Mouse (Mus musculus) heart, postnatal 36 days (tissue): ENCODE data around the gene Atp2a3. TPM values are rescaled to one million over a fixed set of nuclear protein-coding genes. Genes with fewer than 3 reads are reported as not detected.

Experiments used
- DNase-seq, 2 experiments: peaks; one replicate each; pipeline ENCODE4 v3.0.0; 2021 to 2022
- intact Hi-C: fragments of 180-260 bp; cut with DNase I; formaldehyde crosslinking; loops from one replicate; pipeline ENCODE4 v1.15.1; 2025
- total RNA-seq, 2 experiments: library from RNA; stranded (reverse); gene quantifications; 2 replicates each; pipeline ENCODE4 v1.2.3; 2021

Gene Atp2a3
- total RNA-seq, 2 experiments from 2014 or later, result 11.1 to 11.9 TPM

- DNase-seq, result no peak
- intact Hi-C loops, result no loop called here
These were observed 36.8 kb downstream of the Atp2a3 start for GRCm38 (mm10) chr11:72997529-72998326.

- DNase-seq, result no peak
- intact Hi-C loops, result no loop called here
These were observed 37.8 kb downstream of the Atp2a3 start, which contains the start of gene P2rx1 for GRCm38 (mm10) chr11:72998771-72999170. TSS of gene P2rx1 (plus strand) at chr11:72999103.

- intact Hi-C loops, result loop anchor here (1.0 to 2.0 kb wide), 2 partner anchors 40 to 75 kb away; partner anchors contain the start of gene Atp2a3
- DNase-seq, result peak; percentile 77 to 79
These were observed 40.1 kb downstream of the Atp2a3 start for GRCm38 (mm10) chr11:73001029-73001428.

- intact Hi-C loops, result loop anchor here (1.0 to 5.0 kb wide), 4 partner anchors 33 to 1366 kb away; no protein-coding TSS in a partner anchor
- DNase-seq, result peak; percentile 63 to 67
These were observed 45.4 kb downstream of the Atp2a3 start for GRCm38 (mm10) chr11:73006377-73006776.

GRCm38 (mm10) chr11:73007113-73007512 is 46.1 kb downstream of the Atp2a3 start:
- intact Hi-C loops, result loop anchor here (2.0 to 5.0 kb wide), 2 partner anchors 100 to 1365 kb away; no protein-coding TSS in a partner anchor
- no peak for DNase-seq

- intact Hi-C loops, result loop anchor here (2.0 to 5.0 kb wide), 2 partner anchors 99 to 1364 kb away; no protein-coding TSS in a partner anchor
- peak in 1 of 2 experiments; percentile 68 for DNase-seq
These were observed 46.9 kb downstream of the Atp2a3 start for GRCm38 (mm10) chr11:73007698-73008481.

GRCm38 (mm10) chr11:73008826-73009225 is 47.9 kb downstream of the Atp2a3 start:
- no peak for DNase-seq
- intact Hi-C loops, result loop anchor here (5.0 kb wide), 1 partner anchor 1363 kb away; no protein-coding TSS in a partner anchor

- intact Hi-C loops, result loop anchor here (5.0 kb wide), 1 partner anchor 1363 kb away; no protein-coding TSS in a partner anchor
- no peak for DNase-seq
These were observed 48.7 kb downstream of the Atp2a3 start for GRCm38 (mm10) chr11:73009531-73010274.

GRCm38 (mm10) chr11:73013981-73014380 is 53.0 kb downstream of the Atp2a3 start:
- DNase-seq, result no peak
- intact Hi-C loops, result no loop called here

GRCm38 (mm10) chr11:73014831-73015344 is 53.9 kb downstream of the Atp2a3 start:
- DNase-seq, result no peak
- intact Hi-C loops, result no loop called here

GRCm38 (mm10) chr11:73015391-73016102 is 54.6 kb downstream of the Atp2a3 start:
- intact Hi-C loops, result no loop called here
- DNase-seq, result peak; percentile 58

- no peak for DNase-seq
- intact Hi-C loops, result no loop called here
These were observed 55.1 kb downstream of the Atp2a3 start for GRCm38 (mm10) chr11:73016103-73016420.

- intact Hi-C loops, result no loop called here
- peak; percentile 89 to 90 for DNase-seq
These were observed 57.6 kb downstream of the Atp2a3 start, which contains the start of gene Camkk1 for GRCm38 (mm10) chr11:73018471-73019146. TSS of gene Camkk1 (plus strand) at chr11:73019008.

GRCm38 (mm10) chr11:73019147-73019795 is 58.3 kb downstream of the Atp2a3 start:
- intact Hi-C loops, result no loop called here
- DNase-seq, result no peak

- intact Hi-C loops, result no loop called here
- DNase-seq, result no peak
These were observed 60.2 kb downstream of the Atp2a3 start for GRCm38 (mm10) chr11:73020953-73021800.

GRCm38 (mm10) chr11:73023099-73023498 is 62.1 kb downstream of the Atp2a3 start:
- DNase-seq, result peak; percentile 66 to 68
- intact Hi-C loops, result no loop called here

GRCm38 (mm10) chr11:73023827-73024226 is 62.9 kb downstream of the Atp2a3 start:
- intact Hi-C loops, result no loop called here
- DNase-seq, result no peak
